Mouse (Mus musculus) adrenal gland (tissue): Measurements from ENCODE around the gene Krt12.

ENCODE experiments used
- intact Hi-C: fragments of 180-260 bp; cut with DNase I; formaldehyde crosslinking; loops from one replicate; pipeline ENCODE4 v1.15.1; 2025
- long read RNA-seq, 2 experiments: library from polyadenylated mRNA; unstranded; transcript quantifications; one replicate each; pipeline ENCODE4 v2.0.0; 2020; ENCODE audit warnings: borderline replicate concordance in 1 of 2; ENCODE audit not compliant: insufficient replicate concordance in 1 of 2

Gene Krt12
- long read RNA-seq, experiment 1: 0 reads
- long read RNA-seq, experiment 2: 0 reads

DNA sequence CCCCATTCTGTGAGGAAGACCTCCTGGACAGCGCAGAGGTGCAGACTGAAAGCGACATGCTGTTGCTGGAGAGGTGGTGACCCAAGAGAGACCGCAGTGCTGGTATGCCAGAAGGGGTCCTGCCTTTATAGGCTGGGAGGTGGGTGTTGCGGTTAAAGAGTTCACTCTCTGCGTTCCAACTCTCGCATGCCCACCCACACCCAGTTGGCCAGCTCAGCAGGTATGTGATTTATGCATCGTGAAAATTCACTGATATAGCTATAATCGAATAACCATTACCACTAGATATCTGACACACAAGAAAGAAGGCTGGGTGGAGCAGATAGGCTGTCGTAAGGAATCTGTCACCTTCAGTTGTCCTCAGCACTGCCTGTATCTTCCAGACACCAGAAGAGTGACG is at the start of gene Krt12:
TSS of gene Krt12 (minus strand) at position 101 of the 400 bp plus-strand sequence.
- intact Hi-C loops: no loop called here

DNA sequence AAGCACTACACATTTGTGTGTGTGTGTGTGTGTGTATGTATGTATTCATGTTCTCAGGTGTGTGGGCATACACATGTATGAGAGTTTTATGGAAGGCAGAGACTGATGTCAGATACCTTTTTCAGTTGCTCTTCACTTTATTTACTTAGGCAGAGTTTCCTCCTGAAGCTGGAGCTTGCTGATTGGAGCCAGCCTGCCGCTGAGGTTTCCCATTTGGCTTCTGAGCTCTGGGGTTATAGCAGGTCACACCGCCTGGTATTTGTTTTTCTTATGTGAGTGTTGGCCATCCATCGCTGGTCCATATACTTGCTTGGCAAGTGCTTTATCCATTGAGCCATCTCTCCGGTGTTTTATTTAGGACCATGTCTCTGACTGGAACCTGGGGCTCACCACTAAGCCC is 47.2 kb upstream of the Krt12 start:
- intact Hi-C loops: loop anchor here (5.0 kb wide), 1 partner anchor 103 kb away; no protein-coding TSS in a partner anchor

DNA sequence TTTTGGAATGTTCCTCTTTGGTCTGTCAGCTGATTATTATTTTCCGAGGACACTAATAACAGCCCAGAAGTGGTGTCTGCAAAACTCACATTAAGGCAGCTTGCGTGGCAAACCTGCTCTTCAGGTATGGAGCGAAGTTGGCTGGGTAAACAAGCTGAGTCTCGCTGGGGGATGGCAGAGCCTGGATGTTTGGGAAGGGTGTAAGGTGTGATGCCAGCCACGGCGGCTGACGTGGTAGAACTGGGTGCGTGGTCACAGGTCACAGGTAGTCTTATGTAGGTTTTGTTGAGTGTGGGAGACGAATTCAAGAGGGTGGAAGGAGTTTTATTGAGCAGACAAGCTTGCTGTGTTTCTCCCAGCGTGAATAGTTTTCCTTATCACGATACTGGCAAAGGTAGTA is 46.5 kb upstream of the Krt12 start:
- intact Hi-C loops: loop anchor here (5.0 kb wide), 1 partner anchor 104 kb away; no protein-coding TSS in a partner anchor

DNA sequence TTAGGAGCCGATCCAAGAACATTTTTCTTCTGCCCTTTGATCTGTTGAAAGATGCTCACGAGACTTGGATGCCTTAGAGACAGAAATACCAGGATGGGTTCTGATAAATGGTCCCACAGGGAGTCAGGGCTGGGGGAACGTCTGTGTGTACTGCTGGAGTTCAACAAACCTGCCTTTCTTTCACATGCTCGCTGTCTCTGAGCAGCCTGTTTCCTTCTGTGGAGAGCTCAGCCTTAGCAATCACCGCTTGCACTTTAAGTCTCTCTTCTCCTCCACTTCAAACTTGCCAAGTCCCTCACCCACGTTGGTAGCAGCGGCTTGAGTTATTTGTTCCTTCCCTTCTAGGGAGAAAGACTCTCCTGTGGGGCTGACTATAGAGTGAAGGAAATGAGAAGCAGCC is 44.3 kb upstream of the Krt12 start:
- intact Hi-C loops: loop anchor here (5.0 kb wide), 1 partner anchor 106 kb away; no protein-coding TSS in a partner anchor

DNA sequence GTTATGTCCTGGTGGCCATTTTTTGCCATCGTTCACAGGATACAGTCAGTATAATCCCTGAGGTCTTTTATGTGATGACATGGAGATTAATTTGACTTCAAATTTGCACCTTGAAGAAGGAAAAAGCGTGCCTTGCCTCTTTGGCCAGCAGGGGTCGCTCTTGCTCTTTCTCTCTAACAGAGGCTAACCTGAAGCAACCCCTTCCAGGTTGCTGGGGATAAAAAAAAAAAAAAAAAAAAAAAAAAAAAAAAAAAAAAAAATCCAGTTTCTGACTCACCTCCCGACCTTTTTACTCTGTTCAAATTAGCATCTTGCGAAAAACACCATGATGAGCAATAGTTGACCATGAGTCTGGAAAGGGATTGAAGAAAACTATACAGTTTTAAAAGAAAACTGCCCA is 42.8 kb upstream of the Krt12 start:
- intact Hi-C loops: loop anchor here (2.0 to 5.0 kb wide), 4 partner anchors 107 to 832 kb away; no protein-coding TSS in a partner anchor

DNA sequence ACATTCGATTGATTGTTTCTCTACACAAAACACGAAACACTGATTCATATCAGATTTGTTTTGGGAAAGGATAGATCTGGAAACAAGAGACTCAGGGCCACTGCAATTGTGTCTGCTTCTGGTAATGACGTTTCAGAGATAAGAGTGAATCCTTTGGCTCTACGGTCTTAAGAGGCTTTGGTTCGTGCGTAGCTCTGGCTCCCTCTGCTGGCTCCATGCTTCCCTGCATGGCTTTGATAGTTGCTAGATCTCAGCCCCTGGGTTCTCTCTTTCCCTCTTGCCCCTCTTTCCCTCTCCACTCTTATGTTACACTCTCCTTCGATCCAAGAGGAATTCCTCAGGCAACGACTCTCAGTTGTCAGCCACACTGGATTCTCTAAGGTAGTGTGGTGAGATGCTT is 41.1 kb upstream of the Krt12 start:
- intact Hi-C loops: loop anchor here (1.0 to 5.0 kb wide), 5 partner anchors 50 to 834 kb away; no protein-coding TSS in a partner anchor

DNA sequence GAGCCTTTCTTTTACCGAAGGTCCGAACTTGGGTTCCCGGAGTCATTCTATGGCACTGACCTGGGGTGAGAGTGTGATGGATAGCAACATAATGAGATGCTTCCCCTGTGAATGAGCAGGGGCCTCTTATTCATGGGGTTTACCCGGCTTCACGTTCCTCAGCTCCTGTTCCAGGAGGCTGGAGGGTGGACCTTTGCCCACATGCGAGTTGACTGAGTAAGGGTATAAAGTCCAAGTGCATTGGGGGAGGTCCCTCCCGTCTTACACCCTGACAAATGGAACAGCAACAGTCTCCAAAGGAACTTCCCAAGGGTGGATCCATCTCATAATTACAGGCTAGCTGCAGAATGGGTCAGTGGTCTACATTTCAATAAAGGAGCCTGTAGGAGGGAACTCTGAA is 39.7 kb upstream of the Krt12 start:
- intact Hi-C loops: loop anchor here (2.0 to 5.0 kb wide), 3 partner anchors 83 to 836 kb away; no protein-coding TSS in a partner anchor

DNA sequence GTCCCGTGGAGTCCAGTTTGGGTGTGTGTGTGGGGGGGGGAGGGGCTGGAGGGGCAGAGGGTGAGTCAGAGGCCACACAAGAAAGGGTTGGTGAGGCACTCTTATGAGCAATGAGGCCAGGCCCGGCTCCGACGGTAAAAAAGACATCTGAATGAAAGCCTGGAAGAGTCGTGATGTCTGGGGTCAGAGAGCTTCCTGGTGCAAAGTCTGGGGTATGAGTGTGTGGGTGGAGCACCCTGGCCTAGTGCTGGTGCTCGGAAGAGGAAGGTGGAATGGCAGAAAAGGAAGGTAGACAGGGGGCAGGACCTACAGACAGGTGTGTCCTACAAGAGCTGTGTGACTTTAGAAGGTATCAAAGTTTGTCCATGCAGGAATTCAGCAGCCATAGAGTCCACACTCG is 36.8 kb upstream of the Krt12 start:
- intact Hi-C loops: no loop called here

DNA sequence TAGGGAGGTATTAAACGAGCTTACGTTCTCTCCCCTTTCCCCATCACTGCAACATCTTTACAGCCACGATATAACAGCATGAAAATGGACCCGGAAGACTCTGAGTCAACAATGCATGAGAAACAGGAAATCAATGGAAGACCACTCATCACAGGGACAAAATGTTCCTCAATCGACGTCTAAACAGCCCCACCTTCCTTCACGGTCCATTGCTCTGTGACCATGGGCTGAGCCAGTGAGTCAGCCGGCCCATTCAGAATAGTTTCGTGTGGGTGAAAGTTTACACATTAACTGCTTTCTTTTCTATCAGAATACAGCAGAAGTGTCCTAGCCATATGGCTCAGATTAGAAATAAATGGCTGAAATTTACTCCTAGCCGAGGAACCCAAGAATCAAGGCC is 32.7 kb upstream of the Krt12 start:
- intact Hi-C loops: no loop called here

DNA sequence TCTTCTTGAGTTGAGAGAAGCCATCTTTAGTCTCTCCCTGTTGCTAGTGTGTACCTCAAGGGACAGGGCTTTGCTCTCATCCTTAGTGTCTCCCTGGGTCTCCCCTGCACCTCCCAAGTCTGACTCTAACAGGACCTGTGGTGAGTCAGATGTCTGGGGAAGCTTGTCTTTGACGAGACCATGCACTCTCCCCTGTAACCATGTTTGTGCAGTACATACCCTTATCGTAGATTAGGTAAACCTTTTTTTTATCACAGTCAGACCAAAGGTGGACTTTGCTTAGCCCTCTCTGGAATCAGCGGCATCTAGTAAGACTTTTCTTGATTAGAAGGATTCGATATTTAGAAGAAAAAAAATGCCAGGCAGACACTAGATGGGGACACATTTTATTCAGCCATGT is 32.0 kb upstream of the Krt12 start:
- intact Hi-C loops: no loop called here

DNA sequence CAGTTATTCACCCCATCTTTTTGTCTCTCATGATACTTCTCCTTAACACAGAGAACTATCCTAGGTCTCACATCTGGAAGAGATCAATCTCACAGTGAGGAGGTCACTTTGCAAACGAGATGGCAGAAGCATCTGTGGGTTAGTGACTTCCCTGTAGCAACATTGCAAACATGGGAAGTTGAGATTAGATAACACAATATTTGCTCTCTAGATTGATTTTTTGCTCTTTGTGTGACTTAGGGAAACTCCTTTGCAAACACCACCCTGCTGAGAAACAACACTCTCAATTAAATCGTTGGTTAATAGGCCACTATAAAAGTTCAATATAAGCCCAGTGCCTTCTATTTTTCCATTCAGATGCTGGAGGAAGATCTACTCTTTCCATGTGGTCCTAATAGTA is 26.7 kb upstream of the Krt12 start:
- intact Hi-C loops: no loop called here

DNA sequence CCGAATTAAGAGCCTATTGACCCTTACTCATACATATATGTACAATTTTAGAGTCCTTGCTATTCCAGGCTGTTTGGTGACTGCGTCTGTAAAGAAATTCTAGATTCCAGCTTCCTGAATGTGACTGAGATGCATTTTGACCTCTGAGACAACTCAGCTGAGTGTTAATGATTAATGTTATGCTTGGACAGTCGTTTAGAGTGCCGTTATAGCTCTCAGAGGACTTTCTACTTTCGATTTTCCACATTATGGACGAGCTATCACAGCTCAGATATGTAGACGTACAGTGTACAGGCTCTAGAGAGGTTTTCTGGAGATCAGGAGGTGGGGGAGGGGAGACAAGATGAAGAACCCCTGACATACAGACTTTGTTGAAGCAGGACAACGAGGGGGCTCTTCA is 19.2 kb upstream of the Krt12 start:
- intact Hi-C loops: no loop called here

DNA sequence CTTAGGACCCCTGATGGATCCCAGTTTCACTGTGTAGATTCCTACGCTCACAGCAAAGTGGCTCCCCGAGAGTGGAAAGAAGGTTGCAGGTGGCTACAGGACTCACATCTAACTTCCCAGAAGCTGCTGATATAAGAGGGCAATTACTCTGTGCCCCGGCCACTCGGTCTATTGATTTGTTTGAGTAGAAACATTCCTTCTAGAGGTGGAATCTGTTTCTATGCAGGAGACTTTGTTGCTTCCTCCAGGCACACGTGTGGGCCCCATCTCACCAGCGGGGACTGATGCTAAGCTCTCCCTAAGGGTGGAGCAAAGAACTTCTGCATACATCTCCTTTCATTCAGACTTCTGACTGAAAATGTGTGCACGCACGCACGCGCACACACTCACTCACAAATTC is 17.4 kb upstream of the Krt12 start:
- intact Hi-C loops: no loop called here

DNA sequence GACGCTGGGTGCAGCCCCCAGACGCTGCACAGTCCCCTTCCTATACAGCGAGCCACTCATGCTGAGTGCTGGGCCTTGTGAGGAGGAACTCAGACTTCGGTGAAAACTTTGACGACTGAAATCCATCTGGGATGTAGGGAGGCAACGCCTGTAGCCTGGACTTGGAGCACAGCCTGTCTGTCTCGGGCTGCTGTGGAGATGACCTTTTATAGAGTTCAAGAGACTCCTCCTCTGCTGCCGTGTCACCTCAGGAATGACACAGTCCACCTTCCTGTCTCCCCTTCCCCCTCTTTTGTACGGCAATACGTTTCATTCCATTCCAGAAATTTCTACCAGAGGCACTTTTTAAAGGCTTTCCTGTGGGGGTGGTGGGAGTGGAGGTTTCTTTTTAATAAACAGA is 15.9 kb upstream of the Krt12 start, which contains the start of gene Krt20:
TSS of gene Krt20 (minus strand) at position 179 of the 400 bp plus-strand sequence.
- intact Hi-C loops: no loop called here

DNA sequence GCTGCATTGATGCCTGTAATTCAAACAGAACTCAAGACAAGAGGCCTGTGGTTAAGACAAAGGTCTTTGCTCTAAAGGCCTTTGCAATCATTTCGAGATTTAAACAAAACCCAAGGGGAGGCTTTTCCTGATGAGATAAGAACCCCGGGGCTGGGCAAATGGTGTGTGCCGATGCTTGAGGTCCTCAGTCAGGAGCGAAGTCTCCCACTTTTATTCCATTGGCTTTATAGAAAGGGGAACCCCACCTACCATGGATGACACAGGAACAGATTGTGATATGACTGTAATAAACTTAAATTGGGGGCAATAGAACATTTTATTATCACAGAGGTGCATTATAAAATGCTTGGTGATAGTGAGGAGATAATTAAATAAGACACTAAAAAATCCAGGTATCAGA is 14.6 kb upstream of the Krt12 start:
- intact Hi-C loops: no loop called here

DNA sequence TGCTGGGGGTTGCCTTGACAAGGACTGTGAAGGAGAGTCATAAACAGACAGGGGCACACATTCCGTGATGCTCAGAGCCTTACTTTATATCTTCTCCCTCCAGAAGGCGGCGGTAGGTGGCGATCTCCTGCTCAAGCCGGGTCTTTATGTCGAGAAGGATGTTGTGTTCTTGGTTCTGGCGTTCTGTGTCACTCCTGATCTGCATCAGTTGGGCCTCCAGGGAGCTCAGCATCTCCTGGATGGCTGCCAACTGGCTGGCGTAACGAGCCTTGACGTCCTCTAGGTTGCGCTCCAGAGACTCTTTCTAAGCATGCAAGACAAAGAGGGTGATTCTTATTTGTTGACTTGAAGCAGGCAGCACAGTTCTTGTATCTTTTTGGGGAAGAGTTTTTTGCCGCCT is 8.6 kb upstream of the Krt12 start:
- intact Hi-C loops: no loop called here

DNA sequence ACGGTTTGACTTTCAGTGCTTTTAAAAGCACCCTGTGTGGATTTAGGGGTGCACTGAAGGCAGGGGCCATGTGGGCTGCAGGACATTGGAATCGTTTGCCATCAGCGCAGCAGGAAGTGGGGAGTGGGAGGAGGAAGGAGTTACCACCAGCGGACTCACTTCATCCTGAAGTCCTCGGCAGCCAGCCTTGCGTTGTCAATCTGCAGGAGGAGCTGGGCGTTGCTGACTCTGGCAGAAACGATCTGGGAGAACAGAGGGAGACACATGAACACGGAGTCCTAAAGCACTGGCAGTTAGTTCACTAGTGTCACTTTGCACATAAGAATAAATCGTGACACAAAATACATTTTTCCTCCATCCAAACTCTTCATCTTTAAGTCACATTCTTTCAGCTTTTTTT is 1.5 kb downstream of the Krt12 start:
- intact Hi-C loops: no loop called here

DNA sequence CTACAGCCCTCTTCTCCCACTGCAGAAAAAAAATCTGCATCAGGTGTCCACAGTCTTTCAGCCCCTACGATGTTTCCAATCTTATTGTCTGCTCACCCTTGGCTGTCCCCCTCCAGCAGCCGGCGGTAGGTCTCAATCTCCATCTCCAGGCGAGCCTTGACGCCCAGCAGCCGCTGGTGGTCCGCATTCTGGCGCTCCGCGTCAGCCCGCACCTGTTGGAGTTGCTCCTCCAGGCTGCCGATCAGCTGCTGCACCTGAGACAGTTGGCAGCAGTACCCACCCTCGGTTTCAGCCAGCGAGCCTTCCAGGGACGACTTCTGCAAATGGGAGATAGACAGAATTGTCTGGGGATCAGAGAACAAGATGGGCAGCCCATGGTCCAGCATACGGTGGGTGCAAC is 4.2 kb downstream of the Krt12 start:
- intact Hi-C loops: no loop called here

DNA sequence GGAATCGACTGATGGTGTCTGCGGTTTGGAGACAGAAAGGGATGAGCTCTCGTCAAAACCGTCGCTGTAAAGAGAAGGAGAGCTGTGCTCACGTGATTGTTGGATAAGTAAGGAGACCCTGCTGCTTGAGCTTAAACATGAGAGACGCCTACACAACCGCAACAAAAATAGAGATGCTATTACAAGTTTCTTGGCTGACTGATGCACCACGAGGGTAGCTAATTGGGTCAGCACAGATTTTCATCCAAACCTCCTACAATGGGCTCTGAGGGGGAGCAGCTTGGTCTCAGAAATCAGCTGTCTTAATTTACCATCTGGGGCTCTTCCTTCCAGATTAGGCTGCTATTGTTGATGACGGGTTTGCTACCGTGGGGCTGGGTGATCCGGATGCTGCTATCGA is 5.2 kb downstream of the Krt12 start:
- intact Hi-C loops: no loop called here

DNA sequence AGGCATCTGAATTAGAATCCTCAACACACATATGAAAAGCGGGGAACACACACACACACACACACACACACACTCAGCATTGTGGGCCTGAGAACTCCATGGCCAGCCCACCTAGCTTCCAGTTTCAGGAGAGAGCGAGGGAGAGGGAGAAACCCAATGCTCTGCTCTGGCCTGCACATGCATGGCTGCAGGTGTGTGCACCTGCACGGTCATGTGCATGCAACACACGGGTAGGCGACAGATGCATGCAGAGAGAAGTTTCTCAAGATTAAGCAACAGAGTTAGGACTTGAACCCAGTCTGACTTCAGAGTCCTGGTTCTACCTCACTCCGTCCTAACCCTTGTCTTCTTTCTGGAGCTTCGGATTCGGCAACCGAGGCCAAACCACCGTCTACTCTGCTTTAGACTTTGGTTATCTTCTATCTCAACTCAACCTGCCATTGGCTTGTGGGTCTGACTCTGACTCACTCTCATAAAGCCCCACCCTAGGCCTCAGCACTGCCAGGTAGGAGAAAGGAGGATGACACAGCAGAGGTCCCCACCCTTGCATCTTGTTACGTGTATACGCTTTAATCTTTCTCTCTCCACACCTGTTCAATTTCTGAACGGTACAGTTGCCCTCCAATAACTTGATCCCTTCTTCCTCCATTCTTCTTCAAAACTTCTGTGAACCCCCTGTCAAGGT is 7.5 kb downstream of the Krt12 start:
- intact Hi-C loops: loop anchor here (5.0 kb wide), 1 partner anchor 588 kb away; no protein-coding TSS in a partner anchor

DNA sequence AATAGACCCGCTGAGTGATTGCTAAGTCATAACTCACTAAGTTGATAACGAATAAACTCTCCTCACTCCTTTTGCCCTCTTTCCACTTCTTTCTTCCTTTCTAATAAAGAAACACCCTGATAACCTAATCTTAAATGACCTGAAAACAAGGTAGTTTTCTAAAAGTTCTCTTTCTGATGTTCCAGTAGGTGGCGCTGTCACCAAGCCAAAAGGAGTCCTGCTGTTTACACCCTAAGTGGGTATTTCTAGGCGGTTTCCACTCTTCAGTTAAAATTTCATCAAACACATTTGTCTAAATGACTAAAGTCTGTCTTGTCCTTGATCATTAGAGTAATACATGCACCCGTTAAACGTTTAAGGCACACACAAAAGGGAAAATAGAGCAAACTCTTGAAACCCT is 8.8 kb downstream of the Krt12 start:
- intact Hi-C loops: loop anchor here (1.0 to 5.0 kb wide), 2 partner anchors 50 to 589 kb away; no protein-coding TSS in a partner anchor

DNA sequence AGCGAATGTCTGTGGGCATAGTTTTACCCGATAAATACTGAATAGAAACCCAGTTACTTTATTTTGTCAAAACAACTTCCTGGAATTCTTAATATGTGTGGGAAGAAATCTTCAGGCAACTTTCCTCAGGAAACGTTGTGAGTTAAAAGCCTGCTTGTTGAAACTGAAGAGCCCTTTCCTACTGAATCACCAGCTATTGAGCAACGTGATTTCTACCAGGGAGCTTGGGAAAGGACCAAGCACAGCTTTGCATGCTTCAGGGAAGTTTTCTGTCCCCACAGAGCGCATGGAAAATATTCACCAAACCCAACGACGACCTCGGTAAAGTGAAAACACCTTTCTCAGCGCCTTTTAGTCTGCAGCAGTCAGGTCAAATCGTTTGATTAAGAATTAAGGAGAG is 15.9 kb downstream of the Krt12 start:
- intact Hi-C loops: no loop called here

DNA sequence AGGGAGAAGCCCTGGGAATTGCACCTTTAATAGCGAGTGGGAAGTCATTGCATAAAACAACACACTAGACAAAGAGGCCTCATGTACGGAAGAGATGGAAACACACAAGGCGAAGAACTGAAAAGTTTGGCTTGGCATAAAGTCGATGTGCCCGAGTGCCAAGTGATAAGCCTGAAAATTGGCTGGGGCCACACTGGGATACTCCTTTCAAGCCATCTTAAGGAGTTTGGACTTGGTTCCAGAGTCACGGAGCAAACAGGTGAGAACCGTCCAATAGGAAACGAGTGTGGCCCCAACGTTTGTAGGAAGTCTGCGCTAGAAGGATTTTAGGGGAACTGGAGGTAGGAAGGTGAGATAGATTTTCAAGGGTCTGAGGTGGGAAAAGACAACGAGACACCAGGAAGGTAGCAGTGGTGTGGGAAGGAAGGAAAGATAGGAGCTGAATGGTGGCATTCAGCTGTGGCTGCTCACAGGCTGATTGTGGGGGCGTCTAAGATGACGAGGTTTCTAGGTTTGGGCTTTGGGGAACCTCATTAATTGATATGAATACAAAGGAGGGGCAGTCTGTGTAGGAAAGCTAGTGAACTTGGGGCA is 22.0 kb downstream of the Krt12 start:
- intact Hi-C loops: no loop called here
